Mouse (Mus musculus) heart, embryonic 14.5 days (tissue): ENCODE measurements around the gene Prl3c1. TPM values are rescaled to one million over a fixed set of nuclear protein-coding genes. Genes with fewer than 3 reads are reported as not detected.
"Not testable (repeated sequence)": the region's sequence is repeated elsewhere in the genome, so short reads cannot be mapped to it uniquely, and the experiment has no call there.

Experiments used
- ATAC-seq: fragments of 200-750 bp; cut with Nextera tagmentation; 2 replicates; pipeline ENCODE4 v1.8.0; 2017; ENCODE audit warnings: low read depth, moderate TSS enrichment; ENCODE audit not compliant: insufficient number of reproducible peaks, insufficient read depth, low FRiP score
- H3K27ac ChIP-seq, 2 experiments: fragments of 200-500 bp in 1 of 2; fragments of 300-500 bp in 1 of 2; sonication (generic) in 1 of 2; replicated peaks in 1 of 2; 2 replicates each; pipeline ENCODE4 v1.5.1; 2012 to 2014; ENCODE audit warnings: low read depth in 2 of 2, low read length in 2 of 2, control low read depth in 1 of 2, mild to moderate bottlenecking in 1 of 2, mixed read lengths in 1 of 2; ENCODE audit not compliant: control insufficient read depth in 1 of 2, insufficient read depth in 1 of 2
- H3K27me3 ChIP-seq: fragments of 300-500 bp; sonication (generic); 2 replicates; pipeline ENCODE4 v1.6.1; 2014; ENCODE audit warnings: mild to moderate bottlenecking, low read length, control low read depth; ENCODE audit not compliant: control insufficient read depth, insufficient read depth
- H3K36me3 ChIP-seq: fragments of 300-500 bp; sonication (generic); 2 replicates; pipeline ENCODE4 v1.6.1; 2014; ENCODE audit warnings: mild to moderate bottlenecking, control low read depth, low read length, mixed read lengths; ENCODE audit not compliant: control insufficient read depth, insufficient read depth
- H3K4me1 ChIP-seq, 2 experiments: fragments of 200-500 bp in 1 of 2; fragments of 300-500 bp in 1 of 2; sonication (generic) in 1 of 2; 2 replicates each; pipeline ENCODE4 v1.6.1; 2012 to 2014; ENCODE audit warnings: low read length in 2 of 2, control low read depth in 1 of 2, mixed read lengths in 1 of 2; ENCODE audit not compliant: control insufficient read depth in 2 of 2, insufficient read depth in 2 of 2
- H3K4me2 ChIP-seq: fragments of 300-500 bp; sonication (generic); 2 replicates; pipeline ENCODE4 v1.6.1; 2014; ENCODE audit warnings: mild to moderate bottlenecking, low read length
- H3K4me3 ChIP-seq, 2 experiments: fragments of 200-500 bp in 1 of 2; fragments of 300-500 bp in 1 of 2; sonication (generic) in 1 of 2; 2 replicates each; pipeline ENCODE4 v1.5.1; 2012 to 2014; ENCODE audit warnings: low read length in 2 of 2, mild to moderate bottlenecking in 2 of 2, control low read depth in 1 of 2, low read depth in 1 of 2, moderate library complexity in 1 of 2; ENCODE audit not compliant: control insufficient read depth in 1 of 2, insufficient read depth in 1 of 2
- H3K9ac ChIP-seq: fragments of 300-500 bp; sonication (generic); 2 replicates; pipeline ENCODE4 v1.6.1; 2014; ENCODE audit warnings: mild to moderate bottlenecking, low read length
- H3K9me3 ChIP-seq: fragments of 300-500 bp; sonication (generic); 2 replicates; pipeline ENCODE4 v1.6.1; 2016; ENCODE audit warnings: low read length, control low read depth; ENCODE audit not compliant: control insufficient read depth
- WGBS: fragments of 180-500 bp; shearing (Covaris S2); extraction: QIAGEN DNeasy Blood & Tissue Kit; methylation state at CpG from one replicate; pipeline ENCODE4 v1.1.7; 2014; 5-methylcytosine and 5-hydroxymethylcytosine counted together
- polyA plus RNA-seq: library from polyadenylated mRNA; unstranded; fragments of >200 nt; fragmentation: Nextera tagmentation; extraction: Ambion mirVana; gene quantifications from 2 replicates; pipeline ENCODE4 v1.2.1, GENCODE M21; 2014

The Prl3c1 gene
- not detected in 2 replicates for polyA plus RNA-seq

DNA sequence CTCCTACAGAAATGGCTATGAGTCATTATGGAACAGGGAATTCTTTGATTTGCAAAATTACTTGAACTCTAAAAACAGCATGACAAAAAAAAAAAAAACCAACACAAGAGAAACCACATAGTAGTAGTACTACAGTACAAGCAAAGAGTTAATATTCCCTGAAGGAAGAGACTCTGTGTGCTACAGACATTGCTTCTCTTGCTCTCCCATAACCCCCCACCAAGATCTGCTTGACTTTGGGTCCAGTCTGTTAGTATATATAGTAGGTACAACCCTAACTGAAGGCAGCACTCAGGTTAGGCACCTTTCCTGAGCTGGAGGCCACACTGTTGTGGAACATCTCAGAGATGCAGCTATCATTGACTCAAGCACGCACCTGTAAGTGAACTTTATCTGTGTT lies at the start of gene Prl3c1:
Gene Prl3c1 (plus strand): TSS at position 301 of the 400 bp plus-strand sequence.
- no peaks in the 10 kb centered on the region for H3K27me3 ChIP-seq
- no peak within 1 kb of the TSS for H3K27ac ChIP-seq
- no peak within 1 kb of the TSS for H3K4me3 ChIP-seq
- no peaks in the 10 kb centered on the region for H3K9me3 ChIP-seq
- H3K36me3 ChIP-seq = no peaks in the 10 kb centered on the region
- H3K4me2 ChIP-seq = no peak within 1 kb of the TSS
- no peaks in the 10 kb centered on the region for H3K4me1 ChIP-seq
- ATAC-seq = no peak
- 82% methylated on average over 1 of the region's 1 CpGs for WGBS
- H3K9ac ChIP-seq = no peak within 1 kb of the TSS

DNA sequence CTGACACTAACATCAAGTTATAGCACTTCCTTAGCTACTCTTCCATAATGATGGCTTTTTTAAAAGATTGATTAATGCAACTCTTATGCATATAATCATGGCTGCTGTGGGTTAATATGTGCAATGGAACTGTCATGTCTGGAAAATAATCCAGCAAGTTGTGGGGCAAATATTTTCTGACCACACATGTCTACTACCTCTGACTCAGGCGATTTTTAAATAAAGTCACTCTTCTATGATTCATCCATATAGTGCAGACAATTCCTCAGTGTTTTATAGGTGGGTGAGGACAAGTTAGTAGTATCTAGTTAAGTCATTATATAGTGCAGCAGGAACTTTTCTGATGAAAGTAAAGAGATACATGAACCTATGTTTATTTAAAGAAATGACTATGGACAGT lies 48.2 kb upstream of the Prl3c1 start:
- Histone ChIP-seq H3K36me3 (no peaks in the 10 kb centered on the region), H3K4me1 (no peaks in the 10 kb centered on the region), H3K27me3 (no peaks in the 10 kb centered on the region), H3K9ac (no peak overlapping the region), H3K9me3 (no peaks in the 10 kb centered on the region), H3K4me2 (no peak overlapping the region), H3K4me3 (no peak overlapping the region), H3K27ac (no peak overlapping the region)
- WGBS = 40% methylated on average over 1 of the region's 1 CpGs
- no peak for ATAC-seq

DNA sequence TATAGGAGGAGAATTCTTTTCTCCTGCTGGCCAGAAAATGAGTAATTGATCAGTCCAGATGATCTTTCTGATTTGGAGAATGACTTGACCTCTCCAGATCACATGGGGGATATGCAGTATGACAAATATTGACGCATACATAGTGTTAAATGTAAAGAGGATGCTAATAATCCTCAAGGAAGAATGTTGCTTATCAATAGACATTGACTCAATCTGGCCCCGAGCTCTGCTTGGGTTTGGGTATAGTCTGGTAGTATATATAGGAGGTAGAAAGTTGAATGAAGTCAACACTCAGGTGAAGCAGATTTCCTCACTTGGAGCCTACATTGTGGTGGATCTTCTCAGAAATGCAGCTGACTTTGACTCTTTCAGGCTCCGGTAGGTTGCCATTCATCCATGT lies 40.0 kb upstream of the Prl3c1 start, which contains the start of gene Prl3d3:
Gene Prl3d3 (plus strand): TSS at position 301 of the 400 bp plus-strand sequence.
- H3K9me3 ChIP-seq, H3K4me2 ChIP-seq, H3K9ac ChIP-seq, H3K36me3 ChIP-seq, H3K4me3 ChIP-seq, H3K27me3 ChIP-seq, H3K4me1 ChIP-seq, H3K27ac ChIP-seq, ATAC-seq: not testable (repeated sequence)
- 60% methylated on average over 3 of the region's 3 CpGs for WGBS

DNA sequence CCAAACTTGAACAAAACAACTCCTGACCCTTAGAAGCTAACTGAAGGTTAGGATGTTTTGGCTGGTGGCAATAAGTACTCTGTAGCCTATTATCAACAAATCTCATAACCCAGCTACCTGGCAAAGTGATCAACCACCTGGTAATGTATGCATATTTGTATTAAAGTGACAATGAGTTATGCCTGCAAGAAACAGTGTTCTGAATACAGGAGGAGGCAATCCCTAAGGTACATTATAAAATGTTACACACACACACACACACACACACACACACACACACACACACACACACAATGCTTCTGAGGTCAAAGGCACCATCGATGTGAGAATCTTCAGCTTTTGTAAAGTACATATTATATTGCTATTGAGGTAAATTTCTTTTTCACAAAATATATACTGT lies 45.1 kb downstream of the Prl3c1 start, which contains the start of gene Prl3b1:
Gene Prl3b1 (plus strand): TSS at position 301 of the 400 bp plus-strand sequence.
- WGBS = 81% methylated on average over 1 of the region's 1 CpGs
- ATAC-seq = no peak
- Histone ChIP-seq H3K27ac (no peak within 1 kb of the TSS), H3K4me1 (no peaks in the 10 kb centered on the region), H3K9me3 (no peaks in the 10 kb centered on the region), H3K4me3 (no peak within 1 kb of the TSS), H3K36me3 (no peaks in the 10 kb centered on the region), H3K4me2 (no peak within 1 kb of the TSS), H3K9ac (no peak within 1 kb of the TSS), H3K27me3 (no peaks in the 10 kb centered on the region)

Other genes starting within 250 kb of the Prl3c1 start
- gene Prl, start 139.1 kb upstream of the Prl3c1 start, polyA plus RNA-seq = not detected in 2 replicates
- not detected in 2 replicates for gene Prl3d1, start 102.5 kb upstream of the Prl3c1 start, polyA plus RNA-seq
- not detected in 2 replicates for gene Prl3d2, start 75.0 kb upstream of the Prl3c1 start, polyA plus RNA-seq
- gene Prl3d3, start 39.9 kb upstream of the Prl3c1 start, polyA plus RNA-seq = not detected in 2 replicates
- gene Prl3b1, start 45.2 kb downstream of the Prl3c1 start, polyA plus RNA-seq = not detected in 2 replicates
- gene Prl3a1, start 62.8 kb downstream of the Prl3c1 start, polyA plus RNA-seq = not detected in 2 replicates
- gene Prl6a1, start 116.0 kb downstream of the Prl3c1 start, polyA plus RNA-seq = not detected in 2 replicates
- not detected in 2 replicates for gene Prl8a2, start 149.0 kb downstream of the Prl3c1 start, polyA plus RNA-seq
- not detected in 2 replicates for gene Prl2b1, start 194.2 kb downstream of the Prl3c1 start, polyA plus RNA-seq
- gene Prl8a6, start 242.0 kb downstream of the Prl3c1 start, polyA plus RNA-seq = not detected in 2 replicates